Mouse (Mus musculus): ENCODE measurements around the gene Rpa3.

Rpa3 gene

DNA sequence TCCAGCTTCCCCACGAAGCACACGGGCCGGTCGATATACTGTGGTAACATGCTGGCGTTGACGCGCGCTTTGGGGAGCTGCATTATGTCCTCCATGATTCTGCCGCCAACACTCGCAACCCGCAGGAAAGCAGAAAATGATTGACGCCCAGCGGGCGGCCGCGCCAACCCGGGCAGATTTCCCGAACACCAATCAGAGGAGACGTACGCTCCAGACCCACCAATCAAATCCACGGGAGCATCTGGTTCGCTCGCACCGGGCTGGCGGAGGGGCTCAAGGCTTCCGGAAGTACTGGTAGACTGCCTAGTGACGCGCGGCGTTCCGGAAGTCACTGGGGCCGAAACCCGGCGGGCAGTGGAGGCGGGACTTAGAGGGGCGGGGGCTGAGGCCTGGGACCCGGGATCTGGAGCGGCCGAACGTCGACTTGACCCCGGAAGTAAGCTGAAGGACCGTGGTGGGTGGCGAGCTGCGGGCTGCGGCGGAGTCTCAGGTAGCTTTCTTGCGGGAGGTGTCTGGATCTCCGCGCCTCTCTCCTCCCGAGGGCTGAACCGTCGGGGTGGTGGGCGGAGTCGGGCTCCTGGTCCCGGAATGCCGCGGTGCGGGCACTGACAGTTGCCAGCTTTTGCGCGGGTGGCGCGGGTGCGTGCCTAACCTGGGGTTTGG lies at the start of gene Rpa3, which contains the start of the genes Umad1 and Gm45062:
Rpa3 (minus strand) TSS at position 170 of the 663 bp plus-strand sequence.
Umad1 (plus strand) TSS at position 285 of the 663 bp plus-strand sequence.
Gm45062 (plus strand) TSS at position 447 of the 663 bp plus-strand sequence.
- DNase-seq (ENCODE audit: low spot score in 2 of 2), result peak; percentile 97 to 98

DNA sequence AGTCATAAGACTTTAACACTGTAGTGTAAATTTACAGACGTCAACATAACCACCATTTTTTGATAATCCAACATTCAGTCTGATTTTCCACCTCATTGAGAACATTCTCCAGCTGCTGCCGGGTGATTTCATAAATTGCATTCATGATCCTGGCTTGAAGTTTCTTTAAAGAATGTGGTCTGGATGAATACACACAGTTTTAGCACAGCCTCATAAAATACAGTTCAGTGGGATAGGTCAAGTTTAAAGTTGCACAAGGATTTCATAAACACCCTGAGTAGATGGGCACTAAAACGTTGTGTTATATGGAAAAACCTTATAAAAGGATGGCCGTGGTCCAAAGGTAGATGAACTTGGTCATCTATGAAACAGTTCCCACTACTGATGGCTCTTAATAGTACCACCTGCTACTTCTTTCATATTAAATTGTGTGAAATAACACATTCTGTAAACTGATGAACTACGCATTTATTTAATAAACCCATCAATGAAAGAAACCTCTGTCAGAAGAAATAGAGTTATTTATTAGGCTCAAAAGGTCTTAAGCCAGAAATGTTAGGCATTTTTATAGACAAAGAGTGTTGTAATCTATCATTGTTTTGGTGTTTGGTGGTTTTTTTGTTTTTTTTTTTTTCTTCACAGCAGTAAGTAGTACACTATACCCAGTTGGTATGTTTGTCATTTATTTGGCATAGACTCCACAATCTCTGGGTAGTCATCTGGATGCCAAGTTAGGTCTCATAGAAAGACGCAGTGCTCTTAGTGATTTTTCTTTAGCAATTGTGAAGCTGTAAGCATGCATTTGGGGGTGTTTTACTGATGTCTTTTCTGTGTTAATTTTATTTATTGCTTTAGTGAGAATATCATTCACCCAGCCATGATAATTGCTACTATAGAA lies 49.2 kb upstream of the Rpa3 start:
- no peak for DNase-seq (ENCODE audit: low spot score in 2 of 2)

DNA sequence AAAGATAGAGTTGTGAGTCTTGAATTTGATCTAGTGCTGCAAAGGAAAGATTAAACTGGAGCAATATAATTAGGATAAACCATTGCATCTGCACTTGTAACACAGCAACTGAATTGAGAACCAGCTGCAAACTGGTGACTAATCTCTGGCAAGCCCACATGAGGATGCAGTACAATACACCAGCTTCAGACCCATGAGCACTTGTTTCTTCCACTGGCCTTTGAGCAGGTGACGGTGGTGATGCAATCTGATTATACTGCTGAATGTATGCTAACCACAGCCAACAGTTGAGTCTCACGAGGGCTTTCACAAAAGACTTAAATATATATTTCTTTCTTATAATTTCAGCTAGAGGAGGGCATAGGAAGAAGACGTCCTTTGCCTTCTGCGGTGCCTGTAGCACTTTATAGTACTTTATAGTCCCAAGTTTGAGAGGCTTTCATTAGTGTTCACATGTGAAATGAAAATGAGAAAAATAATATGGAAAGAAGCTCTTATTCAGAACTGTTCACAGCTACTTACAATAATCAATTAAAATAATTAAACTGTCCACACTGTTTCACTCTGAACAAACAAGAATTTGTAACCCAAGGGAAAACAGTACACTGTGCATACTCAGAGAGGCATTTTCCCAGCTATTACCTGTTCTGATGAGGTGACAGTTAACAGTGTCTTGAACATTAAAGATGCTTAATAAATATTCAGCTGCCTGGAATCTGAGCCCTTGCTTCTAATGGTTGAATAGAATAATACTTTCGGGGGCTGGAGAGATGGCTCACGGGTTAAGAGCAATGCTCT lies 40.3 kb upstream of the Rpa3 start:
- DNase-seq (ENCODE audit: low spot score in 2 of 2), result no peak

DNA sequence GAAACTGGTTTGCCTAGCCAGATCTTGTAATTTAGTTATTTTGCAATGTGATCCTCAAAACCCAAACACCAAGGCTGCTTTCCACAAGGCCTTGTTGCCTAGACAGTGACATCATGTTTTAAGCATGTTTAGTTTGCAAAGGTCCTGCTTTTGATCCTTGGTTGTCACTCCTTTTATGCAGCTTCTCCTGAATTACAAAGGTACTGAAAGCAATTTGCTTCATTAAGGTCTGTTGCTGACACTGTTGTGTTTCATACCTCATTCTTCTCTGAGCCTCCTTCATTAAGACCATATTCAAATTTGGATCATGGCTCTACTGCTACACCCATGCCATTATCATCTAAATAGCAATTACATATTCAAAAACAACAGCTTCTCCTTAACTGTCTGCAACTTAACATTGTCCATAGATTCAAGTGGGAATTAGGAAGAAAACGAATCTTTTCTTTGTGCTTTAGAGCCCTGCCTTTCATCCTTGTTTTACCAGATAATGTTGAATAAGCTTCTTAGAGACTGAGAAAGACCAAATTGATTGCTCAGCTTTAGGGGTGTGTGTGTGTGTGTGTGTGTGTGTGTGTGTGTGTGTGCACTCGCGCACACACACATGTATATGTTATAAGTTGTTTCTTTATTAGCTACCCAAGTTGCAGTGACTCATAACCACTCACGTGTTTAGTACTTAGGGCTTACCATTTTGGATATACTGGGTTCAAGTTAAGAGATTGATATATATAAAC lies 35.2 kb upstream of the Rpa3 start:
- DNase-seq (ENCODE audit: low spot score in 2 of 2), result no peak

DNA sequence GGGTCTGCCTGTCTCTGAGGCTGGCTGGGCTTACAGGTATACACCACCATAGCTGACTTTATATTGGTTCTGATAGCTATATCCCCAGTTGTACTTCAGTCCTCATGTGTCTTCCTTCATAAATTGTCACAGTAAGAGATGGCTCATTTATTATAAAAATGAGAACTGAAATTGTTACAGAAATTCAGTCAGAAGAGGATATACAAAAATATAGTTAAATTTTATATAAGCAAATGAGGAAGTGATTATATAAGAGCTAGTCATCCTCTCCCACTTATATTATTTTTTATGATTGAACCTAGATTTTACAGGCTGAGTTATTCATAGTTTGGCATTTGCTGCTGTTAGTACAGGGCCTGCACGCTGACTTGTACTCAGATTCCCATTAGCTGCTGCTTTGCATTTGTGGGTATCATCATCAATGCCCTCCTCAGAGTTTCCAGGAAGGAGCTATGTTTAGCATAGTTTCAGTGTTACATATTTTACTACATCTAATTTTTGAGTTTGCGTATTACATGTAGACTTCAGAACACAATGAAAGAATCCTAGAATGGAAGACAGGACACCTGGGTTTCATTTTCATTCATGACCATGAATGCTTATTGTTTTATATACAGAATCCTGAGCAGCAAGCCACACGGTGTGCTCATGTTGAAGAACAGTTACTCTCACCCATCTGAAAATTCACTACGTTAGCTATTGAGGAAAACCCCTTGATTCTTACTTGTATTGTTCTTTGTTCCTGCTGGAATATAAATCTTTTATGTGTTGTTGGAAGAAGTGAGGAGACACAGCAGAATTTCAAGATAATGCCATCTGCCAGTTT lies 30.0 kb upstream of the Rpa3 start:
- DNase-seq (ENCODE audit: low spot score in 2 of 2), result peak; percentile 37 to 57

DNA sequence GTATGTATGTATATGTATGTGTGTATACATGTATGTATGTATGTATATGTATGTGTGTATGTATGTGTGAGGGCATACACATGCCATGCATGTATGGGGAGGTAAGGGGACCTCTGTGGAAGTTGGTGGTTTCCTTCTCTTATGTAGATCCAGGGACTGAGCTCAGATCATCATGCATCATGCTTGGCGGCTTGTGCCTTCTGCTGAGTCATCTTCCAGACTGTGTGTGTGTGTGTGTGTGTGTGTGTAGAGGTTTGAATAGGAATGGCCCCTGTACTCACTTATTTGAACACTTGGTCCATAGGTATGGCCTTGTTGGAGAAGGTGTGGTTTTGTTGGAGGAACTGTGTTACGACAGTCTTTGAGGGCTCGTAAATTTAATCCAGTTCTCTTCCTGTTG lies 27.2 kb upstream of the Rpa3 start:
- DNase-seq (ENCODE audit: low spot score in 2 of 2), result no peak

DNA sequence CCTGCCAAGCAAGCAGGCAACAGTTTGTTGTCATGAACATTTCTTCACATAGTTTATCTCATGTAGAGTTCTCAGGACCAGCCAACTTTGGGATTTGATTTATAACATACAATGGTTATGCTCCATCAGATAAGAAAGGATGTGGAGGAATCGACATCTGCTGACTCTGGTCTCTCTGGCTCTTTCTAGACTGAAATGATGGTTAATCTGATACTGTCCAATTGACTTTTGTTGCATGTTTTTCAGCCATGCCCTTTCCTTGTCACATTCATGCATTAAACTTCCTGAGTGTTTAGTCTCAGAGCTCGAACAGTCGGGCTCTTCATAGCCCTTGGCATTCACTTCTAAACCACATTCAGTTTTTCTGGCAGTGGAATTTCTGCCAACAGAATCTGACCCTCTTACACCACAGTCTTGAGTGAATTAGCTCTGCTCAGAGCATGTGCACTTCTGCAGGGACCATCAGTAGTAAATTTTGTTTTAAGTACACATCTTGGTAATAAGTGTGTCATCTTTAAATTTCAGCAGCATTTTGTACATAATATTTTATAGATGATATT lies 26.5 kb upstream of the Rpa3 start:
- no peak for DNase-seq (ENCODE audit: low spot score in 2 of 2)

DNA sequence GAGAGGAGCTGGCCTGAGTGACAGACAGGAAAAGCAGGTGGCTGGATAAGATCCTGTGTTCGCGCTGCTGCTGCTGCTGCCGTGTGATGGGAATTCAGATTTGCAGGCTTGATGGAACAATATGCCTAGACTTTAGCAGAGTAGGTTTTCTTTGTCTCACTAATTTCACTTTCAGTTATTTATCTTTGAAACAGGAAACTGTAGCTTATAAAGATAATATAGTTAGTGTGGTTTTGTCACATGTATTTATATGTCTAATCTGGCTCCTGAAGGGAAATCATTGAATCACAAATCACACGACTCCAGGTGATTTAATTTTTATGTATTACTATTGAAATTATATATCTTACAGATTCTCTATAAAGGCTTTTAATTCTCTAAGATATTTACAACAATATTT lies 24.3 kb upstream of the Rpa3 start:
- DNase-seq (ENCODE audit: low spot score in 2 of 2), result no peak

DNA sequence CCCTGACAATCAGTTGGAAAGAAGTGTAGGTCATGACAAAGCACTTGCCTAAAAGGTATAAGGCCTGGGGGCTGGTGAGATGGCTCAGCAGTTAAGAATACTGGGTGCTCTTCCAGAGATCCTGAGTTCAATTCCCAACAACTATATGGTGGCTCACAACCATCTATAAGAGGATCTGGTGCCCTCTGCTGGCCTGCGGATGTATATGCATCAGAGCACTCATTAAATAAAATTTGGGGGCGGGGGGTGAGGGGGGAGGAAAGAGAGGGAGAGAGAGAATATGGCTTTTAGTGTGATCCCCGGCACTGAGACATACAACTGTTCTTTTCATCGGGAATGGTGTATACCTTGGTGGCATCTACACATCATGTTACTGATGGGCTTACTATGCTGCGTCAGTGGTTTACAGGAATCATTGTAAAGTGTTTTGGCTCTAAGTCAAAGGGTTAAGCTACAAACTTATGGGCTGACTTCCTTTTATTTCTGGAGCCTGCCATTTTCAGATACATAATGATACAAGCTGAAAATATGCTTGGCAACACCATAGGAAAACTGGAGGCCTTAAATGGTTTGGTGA lies 19.5 kb upstream of the Rpa3 start:
- DNase-seq (ENCODE audit: low spot score in 2 of 2), result no peak

DNA sequence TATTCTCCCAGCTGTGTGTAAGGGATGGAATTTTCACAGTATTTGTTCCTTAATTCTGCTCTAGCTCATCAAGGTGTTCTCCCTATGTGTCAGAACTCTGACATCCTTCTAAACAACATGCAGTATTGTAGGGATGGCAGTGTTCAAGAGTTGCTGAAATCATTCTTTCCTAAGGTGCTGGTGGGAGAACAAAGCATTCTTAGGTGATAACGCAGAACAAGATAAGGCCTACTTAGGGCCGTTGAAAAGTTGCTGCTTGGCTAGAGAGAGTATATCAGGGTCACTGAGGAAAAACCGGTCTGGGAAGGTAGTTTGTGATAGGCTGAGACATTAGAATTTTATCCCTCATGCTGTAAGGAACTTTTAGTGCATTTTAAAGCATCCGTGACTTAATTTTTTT lies 17.5 kb upstream of the Rpa3 start:
- DNase-seq (ENCODE audit: low spot score in 2 of 2), result no peak

DNA sequence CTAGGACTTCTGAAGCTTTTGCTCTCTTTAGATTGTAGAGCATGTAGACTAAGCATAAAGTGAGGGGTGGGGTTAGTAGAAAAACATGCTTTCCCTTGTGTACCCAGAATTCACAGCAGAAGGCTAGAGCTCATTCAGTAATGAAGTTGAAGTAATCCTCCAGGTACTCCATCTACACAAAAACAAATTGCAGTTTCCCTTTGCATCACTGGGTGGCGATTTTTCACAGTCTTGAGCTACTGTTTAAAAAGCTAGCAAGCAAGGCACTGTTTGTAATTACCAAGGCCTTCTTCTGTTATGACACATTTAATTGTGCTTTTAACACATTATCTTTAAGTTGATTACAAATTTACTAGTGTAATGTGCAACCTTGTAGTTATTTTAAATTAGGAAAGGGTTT lies 16.1 kb upstream of the Rpa3 start:
- DNase-seq (ENCODE audit: low spot score in 2 of 2), result peak; percentile 74 to 79

DNA sequence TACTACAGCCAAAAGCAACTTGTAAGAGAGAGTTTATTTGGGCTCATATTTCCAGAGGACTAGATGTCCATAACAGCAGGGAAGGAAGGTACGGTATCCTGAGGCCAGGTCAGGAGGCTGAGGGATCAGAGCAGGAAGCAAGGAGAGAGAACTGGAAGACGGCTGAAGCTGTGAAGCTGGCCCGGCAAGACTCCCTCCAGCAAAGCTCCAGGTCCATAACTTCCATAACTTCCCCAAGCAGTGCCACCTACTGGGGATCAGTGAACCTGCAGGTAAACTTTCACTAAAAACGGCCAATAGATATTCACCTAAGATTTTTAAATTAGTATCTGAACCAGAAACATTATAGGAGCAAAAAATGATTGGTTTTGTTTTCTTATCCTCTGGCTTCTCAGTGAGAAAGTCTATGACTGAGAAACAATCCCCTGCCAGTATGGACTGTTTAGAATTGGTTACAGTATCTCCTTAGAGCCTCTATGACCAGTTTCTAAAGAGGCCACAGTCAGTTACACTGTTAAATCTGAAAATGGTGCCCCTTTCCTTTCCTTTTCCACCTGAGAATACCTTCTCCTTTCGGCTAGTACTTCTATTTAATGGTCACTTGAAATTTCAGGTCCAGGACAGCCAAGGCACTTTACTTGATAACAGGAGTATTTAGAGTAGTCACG lies 15.5 kb upstream of the Rpa3 start:
- peak; percentile 14 to 46 for DNase-seq (ENCODE audit: low spot score in 2 of 2)

DNA sequence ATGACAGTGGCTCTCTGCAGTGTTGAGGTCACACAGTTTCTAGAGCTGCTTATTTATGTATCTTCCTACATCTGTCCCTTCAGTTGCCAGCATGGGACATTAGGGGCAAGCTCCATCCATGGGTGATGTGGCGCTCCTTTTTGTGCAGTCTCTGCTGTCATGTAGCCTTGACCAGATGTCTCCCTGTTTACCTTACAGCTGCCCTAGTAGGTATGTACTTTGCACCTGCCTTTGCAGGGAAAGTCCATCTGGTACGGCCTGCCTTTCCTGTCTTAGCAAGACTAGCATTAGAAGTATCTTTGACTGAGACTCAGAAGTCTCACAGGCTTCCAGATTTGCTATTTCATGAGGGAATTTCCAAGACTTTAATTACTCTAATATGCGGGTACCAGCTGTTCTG lies 12.1 kb upstream of the Rpa3 start:
- no peak for DNase-seq (ENCODE audit: low spot score in 2 of 2)

DNA sequence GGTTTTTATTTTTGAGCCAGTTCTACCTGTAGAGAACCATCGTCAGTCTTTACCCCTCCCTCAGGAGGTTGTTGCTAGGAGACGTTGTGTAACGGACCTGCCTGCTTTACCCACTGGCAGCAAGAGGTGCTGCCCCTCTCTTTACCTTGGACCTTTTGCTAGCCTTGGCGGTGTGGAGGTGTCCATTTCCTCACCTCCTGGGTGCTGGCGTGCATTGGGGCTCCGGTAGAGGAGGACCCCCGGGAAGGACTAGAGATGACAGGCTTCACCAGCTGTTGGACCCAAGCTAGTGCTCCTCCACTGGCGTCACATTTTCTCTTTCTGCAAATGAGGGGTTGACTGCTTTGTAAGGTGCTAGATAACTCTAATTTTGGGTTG lies 683 bp upstream of the Rpa3 start:
- DNase-seq (ENCODE audit: low spot score in 2 of 2), result no peak

DNA sequence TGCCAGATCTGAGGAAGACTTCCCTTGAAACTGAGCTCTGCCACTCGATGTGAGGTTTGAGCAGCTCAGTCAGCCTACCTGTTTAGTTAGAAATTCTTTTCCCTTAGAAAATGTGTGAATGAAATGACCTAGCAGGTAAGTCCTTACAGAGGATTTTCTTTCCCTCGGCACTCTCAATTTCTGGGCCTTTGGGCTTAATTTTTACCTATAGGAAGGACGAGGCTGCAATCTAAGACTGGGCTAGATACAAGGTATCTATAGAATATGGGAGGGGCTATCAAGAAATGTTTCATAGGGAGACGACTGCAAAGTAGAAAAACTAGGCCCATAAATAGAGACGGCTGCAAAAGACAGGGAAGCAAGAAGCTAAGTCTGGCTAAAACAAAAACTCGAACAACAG lies 657 bp downstream of the Rpa3 start:
- DNase-seq (ENCODE audit: low spot score in 2 of 2), result no peak

DNA sequence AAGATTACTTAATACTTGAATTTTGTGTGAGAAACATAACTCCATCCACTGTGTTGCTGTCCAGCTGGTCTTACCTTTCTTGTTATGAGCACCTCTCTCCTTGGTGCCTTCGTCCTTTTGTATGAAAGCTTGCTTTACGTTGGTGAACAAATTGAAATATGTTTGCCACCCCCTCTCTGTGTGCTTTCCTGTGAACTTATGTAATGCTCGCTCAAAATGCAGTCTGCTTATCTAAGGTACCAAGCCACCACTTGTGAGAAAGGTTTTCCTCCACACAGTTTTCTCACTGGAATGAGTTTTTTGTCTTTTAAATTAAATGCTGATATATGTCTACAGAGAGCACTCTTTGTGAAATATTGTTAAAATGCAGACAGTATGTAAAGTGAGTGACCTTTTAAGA lies 30.4 kb downstream of the Rpa3 start:
- DNase-seq (ENCODE audit: low spot score in 2 of 2), result no peak

DNA sequence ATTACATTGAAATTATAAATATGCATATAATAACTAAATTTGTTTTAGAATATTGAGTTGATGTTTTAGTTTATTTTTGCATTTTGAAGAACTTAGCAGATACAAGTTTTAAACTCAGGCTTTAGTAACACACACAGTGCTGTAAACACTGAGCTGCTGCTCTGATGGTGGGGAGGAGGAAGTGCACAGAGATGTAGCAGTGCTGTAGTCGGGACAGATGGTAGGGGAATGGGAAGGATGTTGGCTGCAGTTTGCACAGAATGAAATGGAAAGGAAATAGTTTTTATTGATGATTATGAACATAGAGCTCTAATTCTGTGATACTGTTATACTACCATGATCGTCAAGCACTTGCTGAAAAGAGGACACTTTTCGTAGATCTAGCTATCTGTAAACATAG lies 31.9 kb downstream of the Rpa3 start:
- no peak for DNase-seq (ENCODE audit: low spot score in 2 of 2)

DNA sequence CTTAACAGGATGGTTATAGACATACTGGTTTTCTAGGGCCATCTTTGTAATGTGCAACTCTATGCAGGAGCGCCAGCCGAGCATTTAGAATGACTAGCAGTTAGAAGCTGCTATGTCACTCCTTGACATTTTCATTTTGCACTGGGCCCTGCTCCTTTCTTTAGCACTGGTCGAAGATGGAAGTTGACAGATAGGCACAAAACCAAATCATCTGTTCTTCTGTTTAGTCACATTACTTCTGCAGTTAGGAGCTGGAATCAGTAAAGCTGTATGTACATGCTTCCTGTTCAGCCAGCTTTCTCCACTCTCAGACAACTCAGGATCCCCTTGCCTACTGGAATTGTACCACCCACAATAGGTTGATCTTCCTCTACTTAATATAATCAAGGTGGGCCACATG lies 48.3 kb downstream of the Rpa3 start:
- DNase-seq (ENCODE audit: low spot score in 2 of 2), result no peak

DNA sequence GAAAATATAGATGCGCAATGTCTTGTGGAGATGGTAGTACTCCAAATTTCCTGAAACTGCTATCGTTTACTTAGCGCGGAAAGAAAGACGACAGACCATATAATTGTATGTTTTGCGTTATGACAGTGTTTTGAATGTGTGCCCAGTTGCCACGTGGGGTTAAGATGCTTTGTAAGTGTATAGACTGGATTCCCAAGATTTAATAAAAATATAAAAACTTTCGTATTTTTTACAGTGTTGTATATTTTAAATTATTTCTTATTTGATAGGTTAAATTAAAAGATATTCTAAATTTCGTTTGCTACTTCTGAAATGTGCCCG lies 49.1 kb downstream of the Rpa3 start:
- no peak for DNase-seq (ENCODE audit: low spot score in 2 of 2)
